Mouse (Mus musculus) limb, embryonic 14.5 days (tissue): ENCODE measurements around the gene Gfpt1. TPM values are rescaled to one million over a fixed set of nuclear protein-coding genes. Genes with fewer than 3 reads are reported as not detected.
A peak's percentile ranks its signal among the peaks of the same experiment; 100 is the strongest.

Experiments used
- ATAC-seq: fragments of 200-750 bp; cut with Nextera tagmentation; 2 replicates; pipeline ENCODE4 v1.8.0; 2017; ENCODE audit warnings: low read depth, moderate number of reproducible peaks, moderate TSS enrichment; ENCODE audit not compliant: low FRiP score
- DNase-seq: peaks from one replicate; pipeline ENCODE4 v3.0.0-alpha.2; 2015; ENCODE audit warnings: low spot score
- H3K27ac ChIP-seq: fragments of 300-500 bp; sonication (generic); replicated peaks from 2 replicates; pipeline ENCODE4 v1.5.1; 2014; ENCODE audit warnings: low read depth, mild to moderate bottlenecking, low read length, moderate library complexity, mixed read lengths
- H3K27me3 ChIP-seq: fragments of 300-500 bp; sonication (generic); 2 replicates; pipeline ENCODE4 v1.6.1; 2014; ENCODE audit warnings: low read length, mixed read lengths; ENCODE audit not compliant: control insufficient read depth, insufficient read depth
- H3K36me3 ChIP-seq: fragments of 300-500 bp; sonication (generic); 2 replicates; pipeline ENCODE4 v1.6.1; 2014; ENCODE audit warnings: mild to moderate bottlenecking, low read length, moderate library complexity, mixed read lengths; ENCODE audit not compliant: control insufficient read depth, insufficient read depth
- H3K4me1 ChIP-seq: fragments of 300-500 bp; sonication (generic); 2 replicates; pipeline ENCODE4 v1.6.1; 2014; ENCODE audit warnings: antibody characterized with exemption, low read length, mixed read lengths; ENCODE audit not compliant: control insufficient read depth, insufficient read depth
- H3K4me2 ChIP-seq: fragments of 300-500 bp; sonication (generic); replicated peaks from 2 replicates; pipeline ENCODE4 v1.6.1; 2014; ENCODE audit warnings: low read depth, mild to moderate bottlenecking, low read length, moderate library complexity; ENCODE audit not compliant: severe bottlenecking
- H3K4me3 ChIP-seq: fragments of 300-500 bp; sonication (generic); replicated peaks from 2 replicates; pipeline ENCODE4 v1.5.1; 2014; ENCODE audit warnings: low read length
- H3K9ac ChIP-seq: fragments of 300-500 bp; sonication (generic); 2 replicates; pipeline ENCODE4 v1.6.1; 2014; ENCODE audit warnings: mild to moderate bottlenecking, low read depth, low read length, moderate library complexity; ENCODE audit not compliant: severe bottlenecking
- H3K9me3 ChIP-seq: fragments of 300-500 bp; sonication (generic); 2 replicates; pipeline ENCODE4 v1.6.1; 2016; ENCODE audit warnings: low read length; ENCODE audit not compliant: control insufficient read depth
- POLR2A ChIP-seq: fragments of 200-500 bp; IDR thresholded peaks from 2 replicates; pipeline ENCODE4 v1.8.0; 2012; ENCODE audit warnings: inconsistent platforms, mild to moderate bottlenecking, moderate library complexity, borderline replicate concordance; ENCODE audit not compliant: insufficient read depth, insufficient read length; ENCODE audit errors: extremely low read depth
- WGBS: fragments of 180-500 bp; shearing (Covaris S2); extraction: QIAGEN DNeasy Blood & Tissue Kit; methylation state at CpG from one replicate; pipeline ENCODE4 v1.1.7; 2014; 5-methylcytosine and 5-hydroxymethylcytosine counted together
- polyA plus RNA-seq, 2 experiments: library from polyadenylated mRNA; depleted of rRNA in 1 of 2; stranded (reverse) in 1 of 2; unstranded in 1 of 2; fragments of >200 nt; fragmentation: Nextera tagmentation in 1 of 2; extraction: Ambion mirVana in 1 of 2; gene quantifications; 2 replicates each; pipeline versions ENCODE4 v1.2.1 to v1.2.3; 2012 to 2014

The Gfpt1 gene
- polyA plus RNA-seq, 2 experiments: 21.5 to 35.8 TPM

- DNase-seq (peak; percentile 93), ATAC-seq (peak; percentile 48)
- H3K36me3 ChIP-seq: no peaks in the 10 kb centered on the region
- H3K27me3 ChIP-seq: no peaks in the 10 kb centered on the region
- peaks cover 44% of the 10 kb centered on the region for H3K4me1 ChIP-seq
- H3K4me3 ChIP-seq: no peak overlapping the region
- TF ChIP-seq POLR2A: no peak
- peak overlapping the region; percentile 29; the same call in 1 of the 2 replicates for H3K9ac ChIP-seq
- peak overlapping the region; percentile 10; the same call in 1 of the 2 replicates for H3K4me2 ChIP-seq
- no peaks in the 10 kb centered on the region for H3K9me3 ChIP-seq
- H3K27ac ChIP-seq: peak overlapping the region; percentile 83
- 49% methylated on average over 7 of the region's 7 CpGs for WGBS
Measured at GRCm38 (mm10) chr6:87099671-87100296, 57.1 kb downstream of the Gfpt1 start.

DNA sequence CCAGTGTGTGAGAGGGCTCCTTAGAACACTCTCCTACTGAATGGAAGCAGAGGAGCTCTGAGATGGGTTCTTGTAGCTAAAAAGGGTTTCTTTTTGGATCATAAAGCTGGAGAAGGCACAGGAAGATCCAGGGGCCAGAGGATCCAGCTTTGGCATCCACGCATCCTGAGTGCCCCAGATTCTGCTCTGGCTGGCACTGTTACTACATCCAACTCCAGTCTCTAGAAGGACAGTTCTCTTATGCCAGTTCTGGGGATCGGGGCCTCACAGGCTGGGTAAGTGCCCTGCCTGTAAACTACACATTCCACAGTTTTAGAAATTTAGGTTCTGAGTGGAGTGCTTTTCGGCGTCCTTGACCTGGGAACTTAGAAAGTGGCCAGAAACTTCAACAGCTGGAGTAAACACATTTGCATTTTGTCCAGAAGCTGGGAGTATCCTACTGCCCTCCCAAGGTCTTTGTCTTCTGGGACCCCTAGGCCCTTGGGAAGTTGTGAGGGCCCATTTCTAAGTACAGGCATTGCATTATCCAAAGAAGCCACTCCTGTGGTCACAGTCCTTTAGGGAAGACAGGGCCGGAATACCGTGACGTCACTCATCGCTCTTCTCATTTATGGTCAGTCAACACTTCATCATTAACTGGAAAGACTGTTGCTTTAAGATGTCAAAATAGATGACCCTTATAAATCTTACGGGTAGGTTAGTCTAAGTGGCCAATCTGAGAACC, 57.8 kb downstream of the Gfpt1 start:
- H3K4me1 ChIP-seq: peaks cover 44% of the 10 kb centered on the region
- no peak for TF ChIP-seq POLR2A
- peak overlapping the region; percentile 83 for H3K27ac ChIP-seq
- peak overlapping the region; percentile 10; the same call in 1 of the 2 replicates for H3K4me2 ChIP-seq
- DNase-seq (no peak), ATAC-seq (no peak)
- no peaks in the 10 kb centered on the region for H3K36me3 ChIP-seq
- no peak overlapping the region for H3K4me3 ChIP-seq
- WGBS: 76% methylated on average over 9 of the region's 9 CpGs
- H3K9ac ChIP-seq: peak overlapping the region; percentile 29; the same call in 1 of the 2 replicates
- no peaks in the 10 kb centered on the region for H3K9me3 ChIP-seq
- no peaks in the 10 kb centered on the region for H3K27me3 ChIP-seq

DNA sequence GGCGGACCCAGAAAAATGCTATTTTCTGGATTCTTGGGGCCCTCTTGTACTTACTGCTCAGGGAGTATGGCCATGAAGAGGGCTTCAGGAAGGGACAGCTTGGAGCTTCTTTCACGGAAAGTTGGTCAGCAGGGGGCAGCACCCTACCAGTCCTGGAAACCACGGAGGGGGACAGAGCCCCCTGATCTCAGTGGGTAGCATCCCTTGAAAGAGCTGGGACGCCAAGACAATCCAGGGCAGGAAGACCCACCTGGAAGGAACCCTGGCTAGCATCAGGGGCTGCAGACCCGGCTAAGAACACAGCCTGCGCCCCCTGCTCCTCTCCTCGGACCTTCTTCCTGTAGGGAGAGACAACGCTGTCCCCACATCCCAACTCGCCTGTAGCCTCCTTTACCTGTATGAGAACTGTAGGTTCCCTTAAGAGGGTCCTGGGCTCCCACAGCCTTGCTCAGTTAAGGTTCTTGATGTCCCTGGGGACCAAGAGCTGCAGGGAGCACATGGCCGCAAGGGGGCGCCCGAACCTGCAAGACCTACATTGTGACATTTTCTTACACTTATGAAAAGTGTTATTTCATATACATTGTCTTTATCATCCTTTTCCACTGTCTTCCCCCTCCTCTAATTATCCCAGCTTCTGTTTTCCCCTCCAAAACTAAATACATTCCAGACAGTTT, 58.8 kb downstream of the Gfpt1 start:
- ATAC-seq: peak; percentile 51
- Histone ChIP-seq H3K9ac (0 out of 2 replicates have a peak overlapping the region, but pooled peaks have one; percentile 5), H3K27me3 (no peaks in the 10 kb centered on the region), H3K36me3 (no peaks in the 10 kb centered on the region), H3K4me3 (peak overlapping the region; percentile 19; the same call in 1 of the 2 replicates), H3K4me2 (peak overlapping the region; percentile 46), H3K4me1 (peaks cover 44% of the 10 kb centered on the region), H3K27ac (0 out of 2 replicates have a peak overlapping the region, but pooled peaks have one; percentile 22), H3K9me3 (no peaks in the 10 kb centered on the region)
- peak; percentile 89 for DNase-seq
- TF ChIP-seq POLR2A: no peak
- WGBS: 8% methylated on average over 12 of the region's 12 CpGs

- H3K4me3 ChIP-seq: no peak overlapping the region
- TF ChIP-seq POLR2A: no peak
- peak overlapping the region; percentile 32; the same call in 1 of the 2 replicates for H3K9ac ChIP-seq
- H3K27me3 ChIP-seq: no peaks in the 10 kb centered on the region
- H3K36me3 ChIP-seq: no peaks in the 10 kb centered on the region
- H3K9me3 ChIP-seq: no peaks in the 10 kb centered on the region
- peaks cover 44% of the 10 kb centered on the region for H3K4me1 ChIP-seq
- peak; percentile 27; the same call in 1 of the 2 replicates for ATAC-seq
- peak; percentile 42 for DNase-seq
- peak overlapping the region; percentile 6; the same call in 1 of the 2 replicates for H3K4me2 ChIP-seq
- 9% methylated on average over 4 of the region's 4 CpGs for WGBS
- peak overlapping the region; percentile 79 for H3K27ac ChIP-seq
Measured at GRCm38 (mm10) chr6:87101955-87102353, 59.3 kb downstream of the Gfpt1 start.

- Histone ChIP-seq H3K4me3 (no peak overlapping the region), H3K9ac (peak overlapping the region; percentile 32; the same call in 1 of the 2 replicates), H3K27ac (peak overlapping the region; percentile 79), H3K9me3 (no peaks in the 10 kb centered on the region), H3K36me3 (no peaks in the 10 kb centered on the region), H3K27me3 (no peaks in the 10 kb centered on the region), H3K4me1 (peaks cover 44% of the 10 kb centered on the region), H3K4me2 (peak overlapping the region; percentile 6; the same call in 1 of the 2 replicates)
- WGBS: 18% methylated on average over 7 of the region's 7 CpGs
- peak; percentile 81 for DNase-seq
- no peak for TF ChIP-seq POLR2A
- peak; percentile 55 for ATAC-seq
Measured at GRCm38 (mm10) chr6:87102421-87102911, 59.8 kb downstream of the Gfpt1 start.
